ENCODE assay signal across 11 mouse cellular contexts in the genomic region with DNA sequence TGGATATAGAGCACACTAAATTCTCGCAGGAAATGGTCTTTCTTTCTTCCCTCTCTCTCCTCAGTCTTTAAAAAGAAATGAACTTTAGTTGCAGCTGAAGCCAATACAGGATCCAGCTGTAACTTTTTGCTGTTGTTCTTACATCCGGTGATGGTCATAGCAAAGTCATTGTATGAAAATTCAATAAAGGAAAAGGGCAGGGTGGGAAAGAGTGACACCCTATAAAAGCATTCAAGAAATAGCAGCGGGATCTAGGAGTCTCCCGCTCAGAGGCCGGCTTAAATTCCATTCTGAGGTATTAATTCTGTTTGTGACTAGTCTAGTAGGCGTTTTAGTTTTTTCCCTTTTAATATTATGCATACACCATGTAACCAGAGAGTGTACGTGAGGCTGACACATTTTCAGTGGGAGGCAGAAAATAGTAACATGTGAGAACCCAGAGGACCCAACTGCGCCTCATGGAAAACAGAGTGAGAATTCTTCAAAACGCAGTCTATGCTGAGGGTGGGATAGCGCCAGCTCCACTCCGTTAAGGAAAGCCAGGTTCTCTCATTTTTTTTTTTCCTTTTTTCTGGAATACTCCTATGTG. TPM values are rescaled to one million over a fixed set of nuclear protein-coding genes. Genes with fewer than 3 reads are reported as not detected.
DNase-seq lines count a peak whose midpoint lies in the region; ATAC-seq and TF ChIP-seq lines count a peak whose summit lies in the region.
"Had no signal": no experiment of that assay in that cellular context is flagged by ENCODE, and none has a peak within 500 bp of the region (broad histone marks: within the 10 kb centered on the region; RNA-seq: fewer than 3 reads in every experiment).

No protein-coding gene starts in this region.

- intact Hi-C loops in heart, postnatal 14 days (cut with DNase I): no loop called here

- no peak for TF ChIP-seq EP300 in liver, postnatal 0 days (IDR thresholded peaks at IDR 0.05; ENCODE audit: low read depth)

- no peaks in the 10 kb centered on the region for H3K9me3 ChIP-seq in heart, embryonic 13.5 days
- H3K9me3 ChIP-seq in liver, embryonic 12.5 days (replicated peaks): no peaks in the 10 kb centered on the region
- H3K9me3 ChIP-seq in liver, postnatal 0 days (ENCODE audit: low read length): no peaks in the 10 kb centered on the region
- H3K9me3 ChIP-seq in stomach, embryonic 16.5 days (replicated peaks; ENCODE audit: control insufficient read depth, low read length): no peaks in the 10 kb centered on the region
- H3K9me3 ChIP-seq in hindbrain, embryonic 14.5 days (ENCODE audit: control insufficient read depth, low read length): no peaks in the 10 kb centered on the region
- H3K9me3 ChIP-seq: hindbrain, embryonic 15.5 days had no signal

- no peak for DNase-seq in heart, postnatal 14 days
- DNase-seq in liver, postnatal 0 days: no peak
- peak; percentile 22 for DNase-seq in heart, postnatal 4 days
- DNase-seq in hindbrain, embryonic 14.5 days (ENCODE audit: low spot score): no peak
- no peak for DNase-seq in gastrocnemius, postnatal 25 days
- DNase-seq: retina, postnatal 1 day had no signal

- WGBS in heart, embryonic 13.5 days: 61% methylated on average over 11 of the region's 11 CpGs
- 84% methylated on average over 11 of the region's 11 CpGs for WGBS in liver, embryonic 12.5 days (ENCODE audit: insufficient replicate concordance)
- 78% methylated on average over 11 of the region's 11 CpGs for WGBS in liver, postnatal 0 days (ENCODE audit: insufficient replicate concordance)
- WGBS in stomach, embryonic 16.5 days: 47% methylated on average over 11 of the region's 11 CpGs
- 69% methylated on average over 11 of the region's 11 CpGs for WGBS in hindbrain, embryonic 14.5 days

- H3K4me1 ChIP-seq in heart, embryonic 13.5 days: peaks cover 97% of the 10 kb centered on the region
- H3K4me1 ChIP-seq in liver, embryonic 12.5 days: peaks cover 98% of the 10 kb centered on the region
- peaks cover 54% of the 10 kb centered on the region for H3K4me1 ChIP-seq in liver, postnatal 0 days (ENCODE audit: insufficient read depth)
- H3K4me1 ChIP-seq in stomach, embryonic 16.5 days (ENCODE audit: control insufficient read depth, insufficient read depth, low read length): peaks cover 65% of the 10 kb centered on the region
- H3K4me1 ChIP-seq in hindbrain, embryonic 14.5 days (replicated peaks; ENCODE audit: control insufficient read depth, insufficient read depth, low read length): peaks cover 6% of the 10 kb centered on the region

- H3K9ac ChIP-seq in heart, embryonic 13.5 days: peak overlapping the region; percentile 19; the same call in 1 of the 2 replicates
- no peak overlapping the region for H3K9ac ChIP-seq in liver, embryonic 12.5 days
- no peak overlapping the region for H3K9ac ChIP-seq in liver, postnatal 0 days (replicated peaks)
- no peak overlapping the region; the same call in 1 of the 2 replicates for H3K9ac ChIP-seq in stomach, embryonic 16.5 days (ENCODE audit: low read length)
- no peak overlapping the region for H3K9ac ChIP-seq in hindbrain, embryonic 14.5 days
- H3K9ac ChIP-seq: hindbrain, embryonic 15.5 days had no signal

- peak overlapping the region; percentile 71 for H3K27ac ChIP-seq in heart, embryonic 13.5 days (replicated peaks)
- H3K27ac ChIP-seq in liver, embryonic 12.5 days: peak overlapping the region; percentile 89
- H3K27ac ChIP-seq in liver, postnatal 0 days (ENCODE audit: low read depth): no peak overlapping the region
- peak overlapping the region; percentile 46 for H3K27ac ChIP-seq in stomach, embryonic 16.5 days (ENCODE audit: low read length)
- H3K27ac ChIP-seq in hindbrain, embryonic 14.5 days: no peak overlapping the region

- no peak for ATAC-seq in heart, embryonic 13.5 days (ENCODE audit: extremely low read depth, insufficient number of reproducible peaks, low FRiP score, low TSS enrichment)
- no peak for ATAC-seq in liver, embryonic 12.5 days
- no peak for ATAC-seq in liver, postnatal 0 days
- no peak for ATAC-seq in stomach, embryonic 16.5 days (ENCODE audit: insufficient read depth, low FRiP score)
- ATAC-seq in hindbrain, embryonic 14.5 days (ENCODE audit: low FRiP score): no peak
- ATAC-seq: activated CD4-positive, CD25-positive, alpha-beta regulatory T cell, adult 4 months had no signal

- no peaks in the 10 kb centered on the region for H3K27me3 ChIP-seq in heart, embryonic 13.5 days (replicated peaks)
- H3K27me3 ChIP-seq in liver, embryonic 12.5 days (replicated peaks): no peaks in the 10 kb centered on the region
- H3K27me3 ChIP-seq in liver, postnatal 0 days (ENCODE audit: insufficient read depth, low read length): no peaks in the 10 kb centered on the region
- H3K27me3 ChIP-seq in stomach, embryonic 16.5 days (ENCODE audit: control insufficient read depth, insufficient read depth, low read length): no peaks in the 10 kb centered on the region
- no peaks in the 10 kb centered on the region for H3K27me3 ChIP-seq in hindbrain, embryonic 14.5 days (ENCODE audit: control insufficient read depth, insufficient read depth, low read length)
- H3K27me3 ChIP-seq: hindbrain, embryonic 15.5 days had no signal

- H3K4me3 ChIP-seq in heart, embryonic 13.5 days: no peak overlapping the region
- H3K4me3 ChIP-seq in liver, embryonic 12.5 days: no peak overlapping the region
- H3K4me3 ChIP-seq in liver, postnatal 0 days (ENCODE audit: low read depth, low read length): no peak overlapping the region
- no peak overlapping the region for H3K4me3 ChIP-seq in stomach, embryonic 16.5 days (replicated peaks; ENCODE audit: low read length)
- H3K4me3 ChIP-seq in hindbrain, embryonic 14.5 days (replicated peaks; ENCODE audit: low read length): no peak overlapping the region
- H3K4me3 ChIP-seq: hindbrain, embryonic 15.5 days had no signal

- H3K36me3 ChIP-seq in heart, embryonic 13.5 days: no peaks in the 10 kb centered on the region
- H3K36me3 ChIP-seq in liver, embryonic 12.5 days: no peaks in the 10 kb centered on the region
- H3K36me3 ChIP-seq in liver, postnatal 0 days (replicated peaks; ENCODE audit: insufficient read depth, low read length): no peaks in the 10 kb centered on the region
- H3K36me3 ChIP-seq in stomach, embryonic 16.5 days (ENCODE audit: control insufficient read depth, insufficient read depth, low read length): no peaks in the 10 kb centered on the region
- no peaks in the 10 kb centered on the region for H3K36me3 ChIP-seq in hindbrain, embryonic 14.5 days (replicated peaks; ENCODE audit: control insufficient read depth, insufficient read depth)
- H3K36me3 ChIP-seq: hindbrain, embryonic 15.5 days had no signal

- H3K4me2 ChIP-seq in heart, embryonic 13.5 days: peak overlapping the region; percentile 27
- no peak overlapping the region for H3K4me2 ChIP-seq in liver, embryonic 12.5 days
- H3K4me2 ChIP-seq in liver, postnatal 0 days (ENCODE audit: low read depth, low read length): no peak overlapping the region
- no peak overlapping the region for H3K4me2 ChIP-seq in stomach, embryonic 16.5 days (ENCODE audit: low read depth, low read length)
- H3K4me2 ChIP-seq in hindbrain, embryonic 14.5 days (replicated peaks): no peak overlapping the region
- H3K4me2 ChIP-seq: hindbrain, embryonic 15.5 days had no signal

- no peak for TF ChIP-seq CTCF in liver, postnatal 0 days (IDR thresholded peaks at IDR 0.05; ENCODE audit: low read depth)

RNA-seq across cellular contexts. Expression of gene Cyth3, which starts 15.7 kb away (rescaled TPM):
- polyA plus RNA-seq in heart, embryonic 13.5 days (2015; fragmentation: Nextera tagmentation; extraction: Ambion mirVana): 36.8 and 41.4 TPM in 2 replicates
- 10 to 100 TPM; 62.2 to 66.8 TPM for total RNA-seq in heart, postnatal 14 days (2021)
- 46.0 and 47.7 TPM in 2 replicates for polyA plus RNA-seq in liver, embryonic 12.5 days (2016; fragmentation: Nextera tagmentation; extraction: Ambion mirVana)
- 12.1 and 15.3 TPM in 2 replicates for polyA plus RNA-seq in liver, postnatal 0 days (2015; fragmentation: Nextera tagmentation; extraction: Ambion mirVana)
- total RNA-seq in heart, postnatal 4 days (2021): 100 to 1,000 TPM in 1 of 2 experiments, 10 to 100 TPM in 1; 95.3 to 102 TPM
- 61.8 and 74.0 TPM in 2 replicates for polyA plus RNA-seq in stomach, embryonic 16.5 days (2015; fragmentation: Nextera tagmentation; extraction: Ambion mirVana)
- polyA plus RNA-seq in hindbrain, embryonic 14.5 days (2014; fragmentation: Nextera tagmentation; extraction: Ambion mirVana): 39.9 and 40.9 TPM in 2 replicates
- 10 to 100 TPM; 13.9 to 16.9 TPM for total RNA-seq in gastrocnemius, postnatal 25 days (2021)

Comparison
In these comparisons a context has a peak if more than half of its experiments do, and no peak if none do; other contexts are left out.
1. H3K27ac ChIP-seq: peak in heart, embryonic 13.5 days (single experiment), liver, embryonic 12.5 days (single experiment) and stomach, embryonic 16.5 days (single experiment); none in liver, postnatal 0 days (single experiment) and hindbrain, embryonic 14.5 days (single experiment).